Mouse (Mus musculus) v-Abl transformed pro-B cells (cell line): ENCODE data around the gene Crhr2.

Experiments
- in situ Hi-C, 2 experiments: fragments of 400-800 bp; cut with MboI; formaldehyde crosslinking; loops; one replicate each; pipeline ENCODE4 v1.15.1; 2025; ENCODE audit not compliant: unreplicated experiment in 2 of 2

Crhr2 gene

GRCm38 (mm10) chr6:55126576-55126975, 6.2 kb downstream of the Crhr2 start:
- in situ Hi-C loops = no loop called here

- in situ Hi-C loops = no loop called here
Observed at GRCm38 (mm10) chr6:55123056-55123455, 9.8 kb downstream of the Crhr2 start.

- in situ Hi-C loops = no loop called here
Observed at GRCm38 (mm10) chr6:55117325-55118109, 15.3 kb downstream of the Crhr2 start.

- in situ Hi-C loops = no loop called here
Observed at GRCm38 (mm10) chr6:55108358-55108757, 24.5 kb downstream of the Crhr2 start.

- in situ Hi-C loops = no loop called here
Observed at GRCm38 (mm10) chr6:55098603-55099002, 34.2 kb downstream of the Crhr2 start.

- in situ Hi-C loops = no loop called here
Observed at GRCm38 (mm10) chr6:55098030-55098429, 34.8 kb downstream of the Crhr2 start.

- in situ Hi-C loops = no loop called here
Observed at GRCm38 (mm10) chr6:55093431-55094146, 39.2 kb downstream of the Crhr2 start.

GRCm38 (mm10) chr6:55091396-55091795, 41.4 kb downstream of the Crhr2 start:
- in situ Hi-C loops = no loop called here

- in situ Hi-C loops = no loop called here
Observed at GRCm38 (mm10) chr6:55090639-55091038, 42.2 kb downstream of the Crhr2 start.

- in situ Hi-C loops = no loop called here
Observed at GRCm38 (mm10) chr6:55087355-55087754, 45.5 kb downstream of the Crhr2 start.

- in situ Hi-C loops = no loop called here
Observed at GRCm38 (mm10) chr6:55082261-55083051, 50.4 kb downstream of the Crhr2 start.

GRCm38 (mm10) chr6:55081379-55081778, 51.4 kb downstream of the Crhr2 start:
- in situ Hi-C loops = no loop called here

- in situ Hi-C loops = no loop called here
Observed at GRCm38 (mm10) chr6:55076561-55077255, 56.1 kb downstream of the Crhr2 start.

- in situ Hi-C loops = loop anchor here in 1 of 2 experiments (25.0 kb wide), 1 partner anchor 1646 kb away; the partner anchor contains the start of genes Avl9 and Lsm5
Observed at GRCm38 (mm10) chr6:55065903-55066302, 66.9 kb downstream of the Crhr2 start.

GRCm38 (mm10) chr6:55064477-55064827, 68.4 kb downstream of the Crhr2 start:
- in situ Hi-C loops = loop anchor here in 1 of 2 experiments (25.0 kb wide), 1 partner anchor 1648 kb away; the partner anchor contains the start of genes Avl9 and Lsm5

GRCm38 (mm10) chr6:55063793-55064476, 68.9 kb downstream of the Crhr2 start:
- in situ Hi-C loops = loop anchor here in 1 of 2 experiments (25.0 kb wide), 1 partner anchor 1648 kb away; the partner anchor contains the start of genes Avl9 and Lsm5

- in situ Hi-C loops = loop anchor here in 1 of 2 experiments (25.0 kb wide), 1 partner anchor 1650 kb away; the partner anchor contains the start of genes Avl9 and Lsm5
Observed at GRCm38 (mm10) chr6:55062200-55062599, 70.6 kb downstream of the Crhr2 start.

- in situ Hi-C loops = loop anchor here in 1 of 2 experiments (25.0 kb wide), 1 partner anchor 1651 kb away; the partner anchor contains the start of genes Avl9 and Lsm5
Observed at GRCm38 (mm10) chr6:55061328-55061727, 71.5 kb downstream of the Crhr2 start.

- in situ Hi-C loops = loop anchor here in 1 of 2 experiments (25.0 kb wide), 1 partner anchor 1652 kb away; the partner anchor contains the start of genes Avl9 and Lsm5
Observed at GRCm38 (mm10) chr6:55060241-55060825, 72.5 kb downstream of the Crhr2 start.
